Mouse (Mus musculus) embryonic facial prominence, embryonic 13.5 days (tissue): Measurements from ENCODE around the gene Adam22. TPM values are rescaled to one million over a fixed set of nuclear protein-coding genes. Genes with fewer than 3 reads are reported as not detected.

Experiments used
- ATAC-seq: fragments of 200-750 bp; cut with Nextera tagmentation; 2 replicates; pipeline ENCODE4 v1.8.0; 2017; ENCODE audit warnings: low read depth; ENCODE audit not compliant: insufficient number of reproducible peaks, insufficient read depth, low FRiP score, low TSS enrichment
- H3K27ac ChIP-seq: fragments of 300-500 bp; sonication (generic); 2 replicates; pipeline ENCODE4 v1.5.1; 2015; ENCODE audit warnings: moderate library complexity, mild to moderate bottlenecking, inconsistent platforms
- H3K27me3 ChIP-seq: fragments of 300-500 bp; sonication (generic); 2 replicates; pipeline ENCODE4 v1.6.1; 2015; ENCODE audit warnings: mild to moderate bottlenecking, inconsistent platforms
- H3K36me3 ChIP-seq: fragments of 300-500 bp; sonication (generic); 2 replicates; pipeline ENCODE4 v1.6.1; 2015; ENCODE audit warnings: mild to moderate bottlenecking, inconsistent platforms
- H3K4me1 ChIP-seq: fragments of 300-500 bp; sonication (generic); 2 replicates; pipeline ENCODE4 v1.6.1; 2015; ENCODE audit warnings: inconsistent platforms
- H3K4me2 ChIP-seq: fragments of 300-500 bp; sonication (generic); 2 replicates; pipeline ENCODE4 v1.6.1; 2015; ENCODE audit warnings: moderate library complexity, mild to moderate bottlenecking, inconsistent platforms
- H3K4me3 ChIP-seq: fragments of 300-500 bp; sonication (generic); 2 replicates; pipeline ENCODE4 v1.5.1; 2015; ENCODE audit warnings: mild to moderate bottlenecking, inconsistent platforms
- H3K9ac ChIP-seq: fragments of 300-500 bp; sonication (generic); 2 replicates; pipeline ENCODE4 v1.6.1; 2015; ENCODE audit warnings: mild to moderate bottlenecking, inconsistent platforms
- H3K9me3 ChIP-seq: fragments of 300-500 bp; sonication (generic); 2 replicates; pipeline ENCODE4 v1.6.1; 2016; ENCODE audit warnings: inconsistent platforms
- WGBS: fragments of 180-500 bp; shearing (Covaris S2); methylation state at CpG from one replicate; pipeline ENCODE4 v1.1.7; 2015; ENCODE audit warnings: mixed read lengths; 5-methylcytosine and 5-hydroxymethylcytosine counted together
- polyA plus RNA-seq: library from polyadenylated mRNA; unstranded; fragments of >200 nt; fragmentation: Nextera tagmentation; extraction: Ambion mirVana; gene quantifications from 2 replicates; pipeline ENCODE4 v1.2.1, GENCODE M21; 2015

The Adam22 gene
- polyA plus RNA-seq, 1 experiment from 2014 or later: 12.2 TPM

- no peaks in the 10 kb centered on the region for H3K27me3 ChIP-seq
- H3K9ac ChIP-seq: no peak overlapping the region
- H3K4me2 ChIP-seq: no peak overlapping the region
- ATAC-seq: no peak
- WGBS: 96% methylated on average over 2 of the region's 2 CpGs
- H3K4me3 ChIP-seq: no peak overlapping the region
- no peak overlapping the region for H3K27ac ChIP-seq
- no peaks in the 10 kb centered on the region for H3K36me3 ChIP-seq
- 0 out of 2 replicates have a peak, but pooled peaks cover 6% of the 10 kb centered on the region for H3K4me1 ChIP-seq
- H3K9me3 ChIP-seq: no peaks in the 10 kb centered on the region
These were observed 221.8 kb downstream of the Adam22 start for GRCm38 (mm10) chr5:8146146-8146545.

GRCm38 (mm10) chr5:8145473-8145872 lies 222.5 kb downstream of the Adam22 start:
- H3K4me3 ChIP-seq: no peak overlapping the region
- ATAC-seq: no peak
- no peak overlapping the region for H3K27ac ChIP-seq
- 53% methylated on average over 5 of the region's 5 CpGs for WGBS
- no peaks in the 10 kb centered on the region for H3K27me3 ChIP-seq
- H3K4me1 ChIP-seq: 0 out of 2 replicates have a peak, but pooled peaks cover 6% of the 10 kb centered on the region
- H3K9ac ChIP-seq: no peak overlapping the region
- no peak overlapping the region for H3K4me2 ChIP-seq
- H3K9me3 ChIP-seq: no peaks in the 10 kb centered on the region
- no peaks in the 10 kb centered on the region for H3K36me3 ChIP-seq

- H3K36me3 ChIP-seq: no peaks in the 10 kb centered on the region
- no peaks in the 10 kb centered on the region for H3K27me3 ChIP-seq
- no peak overlapping the region for H3K27ac ChIP-seq
- WGBS: 80% methylated on average over 5 of the region's 5 CpGs
- H3K4me2 ChIP-seq: no peak overlapping the region
- H3K4me1 ChIP-seq: no peaks in the 10 kb centered on the region
- H3K9me3 ChIP-seq: no peaks in the 10 kb centered on the region
- H3K4me3 ChIP-seq: no peak overlapping the region
- no peak overlapping the region for H3K9ac ChIP-seq
- ATAC-seq: no peak
These were observed 235.4 kb downstream of the Adam22 start for GRCm38 (mm10) chr5:8132546-8132945.

- WGBS: 86% methylated on average over 8 of the region's 8 CpGs
- H3K9ac ChIP-seq: no peak overlapping the region
These were observed 236.0 kb downstream of the Adam22 start for GRCm38 (mm10) chr5:8131918-8132317.

GRCm38 (mm10) chr5:8129750-8130149 lies 238.2 kb downstream of the Adam22 start:
- Histone ChIP-seq H3K27ac (no peak overlapping the region), H3K27me3 (no peaks in the 10 kb centered on the region), H3K4me2 (no peak overlapping the region), H3K4me3 (no peak overlapping the region), H3K9me3 (0 out of 2 replicates have a peak, but pooled peaks cover 2% of the 10 kb centered on the region), H3K36me3 (peaks cover 8% of the 10 kb centered on the region), H3K4me1 (no peaks in the 10 kb centered on the region), H3K9ac (no peak overlapping the region)
- 88% methylated on average over 2 of the region's 2 CpGs for WGBS
- ATAC-seq: no peak

More at GRCm38 (mm10) chr5:8131918-8132317, 236.0 kb downstream of the Adam22 start:
- Histone ChIP-seq H3K27ac (no peak overlapping the region), H3K4me1 (no peaks in the 10 kb centered on the region), H3K27me3 (no peaks in the 10 kb centered on the region), H3K4me2 (no peak overlapping the region), H3K36me3 (peaks cover 6% of the 10 kb centered on the region), H3K9me3 (no peaks in the 10 kb centered on the region), H3K4me3 (no peak overlapping the region)
- no peak for ATAC-seq

GRCm38 (mm10) chr5:8120926-8121325 lies 247.0 kb downstream of the Adam22 start:
- no peak overlapping the region for H3K4me2 ChIP-seq
- no peaks in the 10 kb centered on the region for H3K27me3 ChIP-seq
- no peak overlapping the region for H3K9ac ChIP-seq
- H3K27ac ChIP-seq: no peak overlapping the region
- H3K4me3 ChIP-seq: no peak overlapping the region
- no peaks in the 10 kb centered on the region for H3K9me3 ChIP-seq
- H3K36me3 ChIP-seq: peaks cover 4% of the 10 kb centered on the region; the same call in 1 of the 2 replicates
- no peaks in the 10 kb centered on the region for H3K4me1 ChIP-seq
- no peak for ATAC-seq
- WGBS: 85% methylated on average over 3 of the region's 3 CpGs

GRCm38 (mm10) chr5:8120087-8120486 lies 247.9 kb downstream of the Adam22 start:
- no peak for ATAC-seq
- Histone ChIP-seq H3K4me2 (no peak overlapping the region), H3K27me3 (no peaks in the 10 kb centered on the region), H3K4me1 (no peaks in the 10 kb centered on the region), H3K9me3 (no peaks in the 10 kb centered on the region), H3K4me3 (no peak overlapping the region), H3K36me3 (peaks cover 4% of the 10 kb centered on the region; the same call in 1 of the 2 replicates), H3K27ac (no peak overlapping the region), H3K9ac (no peak overlapping the region)
- WGBS: 74% methylated on average over 2 of the region's 2 CpGs

- H3K4me1 ChIP-seq: no peaks in the 10 kb centered on the region
- no peak overlapping the region for H3K4me2 ChIP-seq
- H3K4me3 ChIP-seq: no peak overlapping the region
- H3K27ac ChIP-seq: no peak overlapping the region
- H3K27me3 ChIP-seq: no peaks in the 10 kb centered on the region
- H3K9ac ChIP-seq: no peak overlapping the region
- no peak for ATAC-seq
- H3K36me3 ChIP-seq: no peaks in the 10 kb centered on the region
- H3K9me3 ChIP-seq: no peaks in the 10 kb centered on the region
- WGBS: 73% methylated on average over 5 of the region's 5 CpGs
These were observed 251.3 kb downstream of the Adam22 start for GRCm38 (mm10) chr5:8116561-8117168.

- ATAC-seq: no peak
- H3K4me1 ChIP-seq: no peaks in the 10 kb centered on the region
- H3K27me3 ChIP-seq: no peaks in the 10 kb centered on the region
- 88% methylated on average over 5 of the region's 5 CpGs for WGBS
- no peaks in the 10 kb centered on the region for H3K36me3 ChIP-seq
- H3K9me3 ChIP-seq: no peaks in the 10 kb centered on the region
- H3K27ac ChIP-seq: no peak overlapping the region
- H3K9ac ChIP-seq: no peak overlapping the region
- no peak overlapping the region for H3K4me3 ChIP-seq
- no peak overlapping the region for H3K4me2 ChIP-seq
These were observed 255.7 kb downstream of the Adam22 start for GRCm38 (mm10) chr5:8112246-8112645.

GRCm38 (mm10) chr5:8111691-8112090 lies 256.3 kb downstream of the Adam22 start:
- H3K4me3 ChIP-seq: no peak overlapping the region
- no peak for ATAC-seq
- no peaks in the 10 kb centered on the region for H3K36me3 ChIP-seq
- H3K27me3 ChIP-seq: no peaks in the 10 kb centered on the region
- no peak overlapping the region for H3K4me2 ChIP-seq
- no peak overlapping the region for H3K9ac ChIP-seq
- no peaks in the 10 kb centered on the region for H3K9me3 ChIP-seq
- 88% methylated on average over 3 of the region's 3 CpGs for WGBS
- H3K4me1 ChIP-seq: no peaks in the 10 kb centered on the region
- H3K27ac ChIP-seq: no peak overlapping the region

- 0 out of 2 replicates have a peak, but pooled peaks cover 3% of the 10 kb centered on the region for H3K36me3 ChIP-seq
- no peaks in the 10 kb centered on the region for H3K27me3 ChIP-seq
- H3K4me3 ChIP-seq: no peak overlapping the region
- whole genome bisulfite sequencing: 89% methylated on average over 1 of the region's 1 CpGs
- ATAC-seq: no peak
- no peak overlapping the region for H3K9ac ChIP-seq
- no peaks in the 10 kb centered on the region for H3K9me3 ChIP-seq
- H3K4me2 ChIP-seq: no peak overlapping the region
- H3K27ac ChIP-seq: no peak overlapping the region
- H3K4me1 ChIP-seq: no peaks in the 10 kb centered on the region
These were observed 272.3 kb downstream of the Adam22 start for GRCm38 (mm10) chr5:8095689-8096088.

GRCm38 (mm10) chr5:8094921-8095320 lies 273.0 kb downstream of the Adam22 start:
- Histone ChIP-seq H3K27ac (no peak overlapping the region), H3K9me3 (no peaks in the 10 kb centered on the region), H3K4me3 (no peak overlapping the region), H3K4me2 (no peak overlapping the region), H3K36me3 (0 out of 2 replicates have a peak, but pooled peaks cover 3% of the 10 kb centered on the region), H3K9ac (no peak overlapping the region), H3K27me3 (no peaks in the 10 kb centered on the region), H3K4me1 (no peaks in the 10 kb centered on the region)
- no peak for ATAC-seq
- 77% methylated on average over 5 of the region's 5 CpGs for WGBS
